8 mouse cellular contexts compared by ENCODE assay signal in genomic region chr13:49216220-49216552, GRCm38 (mm10). TPM values are rescaled to one million over a fixed set of nuclear protein-coding genes. Genes with fewer than 3 reads are reported as not detected.
DNase-seq lines count a peak whose midpoint lies in the region; ATAC-seq and TF ChIP-seq lines count a peak whose summit lies in the region.

No protein-coding gene starts in this region.

- 3% methylated on average over 17 of the region's 17 CpGs for WGBS in heart, embryonic 11.5 days (ENCODE audit: insufficient replicate concordance)

- H3K27me3 ChIP-seq in heart, embryonic 11.5 days (ENCODE audit: control insufficient read depth, insufficient read depth, low read length) = peaks cover 5% of the 10 kb centered on the region; the same call in 1 of the 2 replicates
- no peaks in the 10 kb centered on the region for H3K27me3 ChIP-seq in ES-Bruce4 (ENCODE audit: control insufficient read depth, insufficient read depth, low read length, poor library complexity, severe bottlenecking)

- no peak for DNase-seq in heart, postnatal 14 days
- DNase-seq in adrenal gland, postnatal 4 days (ENCODE audit: low spot score in 2 of 2) = no peak
- DNase-seq in layer of hippocampus, postnatal 25 days (ENCODE audit: extremely low spot score in 1 of 2, low spot score in 1 of 2) = no peak
- DNase-seq in adrenal gland, postnatal 36 days = no peak

- ATAC-seq in heart, embryonic 11.5 days (replicated peaks; ENCODE audit: insufficient number of reproducible peaks, low FRiP score, low TSS enrichment) = no peak
- ATAC-seq in hematopoietic stem cell, adult 5-6 weeks (replicated peaks in 1 of 2; ENCODE audit: insufficient read depth in 1 of 2, low FRiP score in 2 of 2, low TSS enrichment in 1 of 2, low read depth in 1 of 2, poor library complexity in 2 of 2, severe bottlenecking in 2 of 2) = peak; percentile 29 to 31
- peak; percentile 36 for ATAC-seq in megakaryocyte, adult 5-6 weeks (ENCODE audit: poor library complexity, severe bottlenecking)

- peak overlapping the region; percentile 78 for H3K27ac ChIP-seq in heart, embryonic 11.5 days (ENCODE audit: low read depth, low read length)
- no peak overlapping the region for H3K27ac ChIP-seq in ES-Bruce4 (ENCODE audit: insufficient read depth, low read length)

- H3K4me3 ChIP-seq in heart, embryonic 11.5 days (ENCODE audit: low read depth, low read length) = peak overlapping the region; percentile 84
- peak overlapping the region; percentile 58 for H3K4me3 ChIP-seq in ES-Bruce4 (ENCODE audit: low read depth, low read length)

- intact Hi-C loops in heart, postnatal 14 days (cut with DNase I) = loop anchor here (10.0 kb wide), 2 partner anchors 159 to 439 kb away; partner anchors contain the start of genes Cenpp and Nol8

- peak overlapping the region; percentile 89 for H3K4me2 ChIP-seq in heart, embryonic 11.5 days

- H3K4me1 ChIP-seq in heart, embryonic 11.5 days (ENCODE audit: control insufficient read depth, insufficient read depth, low read length) = peaks cover 30% of the 10 kb centered on the region
- H3K4me1 ChIP-seq in ES-Bruce4 (ENCODE audit: control insufficient read depth, insufficient read depth, low read length) = peaks cover 2% of the 10 kb centered on the region

- H3K9me3 ChIP-seq in heart, embryonic 11.5 days (replicated peaks; ENCODE audit: control insufficient read depth, low read length) = no peaks in the 10 kb centered on the region
- no peaks in the 10 kb centered on the region for H3K9me3 ChIP-seq in ES-Bruce4 (replicated peaks; ENCODE audit: control insufficient read depth, insufficient read depth, low read length, poor library complexity, severe bottlenecking)

- no peak for TF ChIP-seq CTCF in ES-Bruce4 (IDR thresholded peaks at IDR 0.05; ENCODE audit: low read depth, low read length)

- no peaks in the 10 kb centered on the region for H3K36me3 ChIP-seq in heart, embryonic 11.5 days (ENCODE audit: control insufficient read depth, insufficient read depth, low read length)
- H3K36me3 ChIP-seq in ES-Bruce4 (ENCODE audit: control insufficient read depth, insufficient read depth, low read length, poor library complexity, severe bottlenecking) = no peaks in the 10 kb centered on the region

- peak overlapping the region; percentile 86 for H3K9ac ChIP-seq in heart, embryonic 11.5 days (ENCODE audit: low read depth, low read length)
- peak overlapping the region; percentile 68 for H3K9ac ChIP-seq in ES-Bruce4 (ENCODE audit: low read depth, poor library complexity, severe bottlenecking)

- TF ChIP-seq POLR2A in ES-Bruce4 (IDR thresholded peaks at IDR 0.05; ENCODE audit: insufficient read depth, low read length) = no peak

- no peak for TF ChIP-seq EP300 in ES-Bruce4 (IDR thresholded peaks at IDR 0.05; ENCODE audit: insufficient read depth, low read depth, low read length)

RNA-seq across cellular contexts. Expression of gene Card19, which starts 0.3 kb away (rescaled TPM):
- polyA plus RNA-seq in heart, embryonic 11.5 days (2014; fragmentation: Nextera tagmentation; extraction: Ambion mirVana) = 71.9 and 73.7 TPM in 2 replicates
- total RNA-seq in heart, postnatal 14 days (2021) = 100 to 1,000 TPM; 131 to 138 TPM
- 21.6 and 22.1 TPM in 2 replicates for polyA plus RNA-seq in ES-Bruce4 (2011; ENCODE audit: insufficient read depth, insufficient read length, low read depth, missing spikeins)
- total RNA-seq in hematopoietic stem cell, adult 5-6 weeks (2017) = 56.7 and 94.3 TPM in 2 replicates
- total RNA-seq in megakaryocyte, adult 5-6 weeks (2015) = 85.5 and 103 TPM in 2 replicates
- 91.0 and 123 TPM in 2 replicates for total RNA-seq in megakaryocyte, adult 5-6 weeks (2017)
- total RNA-seq in adrenal gland, postnatal 4 days (2021) = 10 to 100 TPM; 48.9 to 62.7 TPM
- 10 to 100 TPM; 14.7 to 16.2 TPM for total RNA-seq in layer of hippocampus, postnatal 25 days (2021)
- 10 to 100 TPM; 70.5 to 73.8 TPM for total RNA-seq in adrenal gland, postnatal 36 days (2021)

RNA-seq across cellular contexts. Expression of gene Ninj1, which starts 28.9 kb away (rescaled TPM):
- polyA plus RNA-seq in heart, embryonic 11.5 days (2014; fragmentation: Nextera tagmentation; extraction: Ambion mirVana) = 59.1 and 60.6 TPM in 2 replicates
- total RNA-seq in heart, postnatal 14 days (2021) = 100 to 1,000 TPM in 1 of 2 experiments, 10 to 100 TPM in 1; 99.0 to 112 TPM
- 30.0 and 37.7 TPM in 2 replicates for polyA plus RNA-seq in ES-Bruce4 (2011; ENCODE audit: insufficient read depth, insufficient read length, low read depth, missing spikeins)
- 58.6 and 65.6 TPM in 2 replicates for total RNA-seq in hematopoietic stem cell, adult 5-6 weeks (2017)
- 76.1 and 81.6 TPM in 2 replicates for total RNA-seq in megakaryocyte, adult 5-6 weeks (2015)
- total RNA-seq in megakaryocyte, adult 5-6 weeks (2017) = 33.4 and 48.2 TPM in 2 replicates
- total RNA-seq in adrenal gland, postnatal 4 days (2021) = 10 to 100 TPM; 49.0 to 51.9 TPM
- 10 to 100 TPM; 23.6 to 25.1 TPM for total RNA-seq in layer of hippocampus, postnatal 25 days (2021)
- 10 to 100 TPM; 51.1 to 61.4 TPM for total RNA-seq in adrenal gland, postnatal 36 days (2021)

RNA-seq across cellular contexts. Expression of gene Susd3, which starts 32.3 kb away (rescaled TPM):
- polyA plus RNA-seq in heart, embryonic 11.5 days (2014; fragmentation: Nextera tagmentation; extraction: Ambion mirVana) = 0.68 and 0.86 TPM in 2 replicates
- total RNA-seq in heart, postnatal 14 days (2021) = under 1 TPM; 0.33 to 0.49 TPM
- not detected in 2 replicates for polyA plus RNA-seq in ES-Bruce4 (2011; ENCODE audit: insufficient read depth, insufficient read length, low read depth, missing spikeins)
- 5.1 and 10.8 TPM in 2 replicates for total RNA-seq in hematopoietic stem cell, adult 5-6 weeks (2017)
- total RNA-seq in megakaryocyte, adult 5-6 weeks (2015) = 44.4 and 49.1 TPM in 2 replicates
- total RNA-seq in megakaryocyte, adult 5-6 weeks (2017) = 39.6 and 42.3 TPM in 2 replicates
- total RNA-seq in adrenal gland, postnatal 4 days (2021) = 10 to 100 TPM in 1 of 2 experiments, 1 to 10 TPM in 1; 8.2 to 11.3 TPM
- 1 to 10 TPM; 2.5 to 3.1 TPM for total RNA-seq in layer of hippocampus, postnatal 25 days (2021)
- total RNA-seq in adrenal gland, postnatal 36 days (2021) = 10 to 100 TPM in 1 of 2 experiments, 1 to 10 TPM in 1; 1.2 to 36.5 TPM
